Mouse (Mus musculus): Measurements from ENCODE around the gene Itprid2.

Itprid2 gene

DNA sequence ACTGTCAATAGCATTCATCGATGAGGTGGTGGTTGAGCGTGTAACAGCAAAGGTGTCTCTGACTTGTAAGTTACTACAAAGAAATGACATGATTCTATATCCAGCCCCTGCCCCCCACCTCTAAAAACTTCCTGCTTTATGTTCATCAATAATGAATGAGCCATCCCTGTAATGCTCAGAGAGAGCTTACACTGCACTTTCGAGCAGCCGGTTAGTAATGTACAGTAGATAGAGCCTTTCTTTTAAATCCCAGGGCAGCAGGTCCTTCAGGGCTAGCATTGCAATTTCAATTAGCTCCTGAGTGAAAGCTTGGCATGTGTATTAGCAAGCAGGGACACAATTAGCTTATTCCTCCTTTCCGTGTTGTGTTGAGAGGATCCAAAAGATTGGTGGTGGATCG is 72.4 kb downstream of the Itprid2 start, which contains the start of gene Ppp1r1c:
Gene Ppp1r1c (plus strand): TSS at position 206 of the 400 bp plus-strand sequence.
- H3K4me1 ChIP-seq (replicated peaks; ENCODE audit: low read depth, low read length) = no peaks in the 10 kb centered on the region
- no peak for TF ChIP-seq POU5F1 (IDR thresholded peaks at IDR 0.05; ENCODE audit: borderline replicate concordance, low read length)
- TF ChIP-seq CTCF (conservative IDR thresholded peaks at IDR 0.05; ENCODE audit: low read length) = no peak
- TF ChIP-seq NANOG (IDR thresholded peaks at IDR 0.05; ENCODE audit: borderline replicate concordance, low read length) = no peak
- no peaks in the 10 kb centered on the region for H3K9me3 ChIP-seq (ENCODE audit: low read length)
- no peaks in the 10 kb centered on the region for H3K27me3 ChIP-seq (ENCODE audit: insufficient read depth, low read length)
- no peak within 1 kb of the TSS for H3K4me3 ChIP-seq (replicated peaks; ENCODE audit: low read length)
- H3K36me3 ChIP-seq (ENCODE audit: insufficient read depth, low read length) = no peaks in the 10 kb centered on the region

DNA sequence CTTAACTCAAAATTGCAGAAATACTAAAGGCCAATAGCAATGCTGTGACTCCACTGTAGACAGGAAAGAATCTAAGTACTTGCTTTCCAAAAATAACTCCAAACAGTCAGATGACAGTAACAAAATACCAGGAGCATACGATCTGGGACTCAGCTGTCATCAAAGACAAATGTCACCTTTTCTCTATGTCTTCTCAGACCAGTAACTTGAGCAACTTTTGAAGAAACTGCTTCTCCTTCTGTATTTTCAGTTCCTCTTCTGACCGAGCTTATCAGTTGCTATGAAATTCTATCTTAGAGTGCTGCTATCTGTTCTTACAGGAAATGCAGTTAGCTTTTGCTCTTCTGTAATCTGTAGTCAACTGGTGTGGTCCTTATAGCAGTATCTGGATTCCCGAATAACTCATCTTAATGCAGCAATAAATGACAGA is 78.5 kb downstream of the Itprid2 start:
- Histone ChIP-seq H3K27me3 (ENCODE audit: insufficient read depth, low read length) (no peaks in the 10 kb centered on the region), H3K36me3 (ENCODE audit: insufficient read depth, low read length) (no peaks in the 10 kb centered on the region), H3K9me3 (ENCODE audit: low read length) (no peaks in the 10 kb centered on the region), H3K4me1 (replicated peaks; ENCODE audit: low read depth, low read length) (no peaks in the 10 kb centered on the region), H3K4me3 (replicated peaks; ENCODE audit: low read length) (no peak overlapping the region)
- TF ChIP-seq POU5F1 (IDR thresholded peaks at IDR 0.05; ENCODE audit: borderline replicate concordance, low read length) = no peak
- TF ChIP-seq CTCF (conservative IDR thresholded peaks at IDR 0.05; ENCODE audit: low read length) = no peak
- no peak for TF ChIP-seq NANOG (IDR thresholded peaks at IDR 0.05; ENCODE audit: borderline replicate concordance, low read length)

DNA sequence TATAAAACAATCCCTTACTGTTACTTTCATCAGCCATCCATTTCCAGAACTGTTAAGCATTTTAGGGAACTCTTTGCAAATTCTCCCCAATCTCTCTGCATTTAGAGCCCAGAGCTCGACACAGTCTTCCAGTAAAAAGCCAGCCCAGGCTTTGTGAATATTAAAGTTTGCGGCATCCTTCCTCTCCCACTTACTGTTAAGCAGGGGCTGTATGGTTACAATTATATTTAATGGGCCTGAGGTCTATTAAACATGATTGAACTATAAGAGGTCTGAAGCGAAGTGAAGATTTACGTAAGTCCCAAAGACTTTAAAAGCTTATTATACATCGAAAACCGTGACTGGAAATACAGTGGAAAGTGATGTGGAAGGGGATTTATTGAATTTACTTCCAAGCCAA is 79.6 kb downstream of the Itprid2 start:
- no peaks in the 10 kb centered on the region for H3K4me1 ChIP-seq (replicated peaks; ENCODE audit: low read depth, low read length)
- H3K4me3 ChIP-seq (replicated peaks; ENCODE audit: low read length) = no peak overlapping the region
- H3K9me3 ChIP-seq (ENCODE audit: low read length) = no peaks in the 10 kb centered on the region
- no peaks in the 10 kb centered on the region for H3K36me3 ChIP-seq (ENCODE audit: insufficient read depth, low read length)
- H3K27me3 ChIP-seq (ENCODE audit: insufficient read depth, low read length) = no peaks in the 10 kb centered on the region
- TF ChIP-seq CTCF (conservative IDR thresholded peaks at IDR 0.05; ENCODE audit: low read length) (no peak), NANOG (IDR thresholded peaks at IDR 0.05; ENCODE audit: borderline replicate concordance, low read length) (no peak), POU5F1 (IDR thresholded peaks at IDR 0.05; ENCODE audit: borderline replicate concordance, low read length) (no peak)

DNA sequence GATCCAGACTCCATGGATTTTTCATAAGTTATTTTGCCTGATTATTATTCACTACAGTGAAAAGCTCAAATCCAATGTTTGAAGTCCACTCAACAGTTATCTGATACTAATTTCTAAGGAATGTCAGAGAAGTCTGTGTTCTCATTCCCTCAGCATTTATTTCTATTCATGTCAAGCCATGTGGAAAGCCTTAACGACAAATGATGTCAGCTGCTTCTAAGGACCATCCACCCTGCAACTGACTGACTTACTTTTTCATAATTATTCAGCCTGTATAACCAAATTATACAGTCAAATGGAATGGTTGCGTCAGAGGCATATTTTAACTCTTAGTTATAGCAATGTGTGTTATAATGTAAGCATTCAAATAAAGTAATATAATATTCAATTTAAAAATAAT is 80.8 kb downstream of the Itprid2 start:
- no peaks in the 10 kb centered on the region for H3K27me3 ChIP-seq (ENCODE audit: insufficient read depth, low read length)
- no peaks in the 10 kb centered on the region for H3K4me1 ChIP-seq (replicated peaks; ENCODE audit: low read depth, low read length)
- H3K9me3 ChIP-seq (ENCODE audit: low read length) = no peaks in the 10 kb centered on the region
- H3K36me3 ChIP-seq (ENCODE audit: insufficient read depth, low read length) = no peaks in the 10 kb centered on the region
- H3K4me3 ChIP-seq (replicated peaks; ENCODE audit: low read length) = no peak overlapping the region
- TF ChIP-seq NANOG (IDR thresholded peaks at IDR 0.05; ENCODE audit: borderline replicate concordance, low read length) (no peak), CTCF (conservative IDR thresholded peaks at IDR 0.05; ENCODE audit: low read length) (no peak), POU5F1 (IDR thresholded peaks at IDR 0.05; ENCODE audit: borderline replicate concordance, low read length) (no peak)

DNA sequence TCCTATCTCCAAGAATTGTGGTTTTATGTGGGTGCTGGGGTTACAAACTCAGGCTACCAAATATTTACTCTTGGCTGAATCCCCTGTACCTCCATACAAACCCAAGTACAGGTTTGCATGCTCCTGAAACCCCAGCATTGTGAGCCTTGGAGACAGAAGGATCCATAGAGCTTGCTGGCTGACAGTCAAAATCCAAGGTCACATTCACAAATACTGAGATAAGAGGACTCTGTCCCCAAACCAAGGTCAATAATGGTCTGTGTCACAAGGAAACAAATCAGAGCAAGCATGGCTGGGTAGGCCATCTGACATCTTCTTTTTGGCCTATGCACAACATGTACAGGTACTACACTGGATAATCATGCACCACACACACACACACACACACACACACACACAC is 82.7 kb downstream of the Itprid2 start:
- Histone ChIP-seq H3K4me3 (replicated peaks; ENCODE audit: low read length) (no peak overlapping the region), H3K4me1 (replicated peaks; ENCODE audit: low read depth, low read length) (no peaks in the 10 kb centered on the region), H3K27me3 (ENCODE audit: insufficient read depth, low read length) (no peaks in the 10 kb centered on the region), H3K36me3 (ENCODE audit: insufficient read depth, low read length) (no peaks in the 10 kb centered on the region), H3K9me3 (ENCODE audit: low read length) (no peaks in the 10 kb centered on the region)
- TF ChIP-seq CTCF (conservative IDR thresholded peaks at IDR 0.05; ENCODE audit: low read length) (no peak), POU5F1 (IDR thresholded peaks at IDR 0.05; ENCODE audit: borderline replicate concordance, low read length) (no peak), NANOG (IDR thresholded peaks at IDR 0.05; ENCODE audit: borderline replicate concordance, low read length) (no peak)

DNA sequence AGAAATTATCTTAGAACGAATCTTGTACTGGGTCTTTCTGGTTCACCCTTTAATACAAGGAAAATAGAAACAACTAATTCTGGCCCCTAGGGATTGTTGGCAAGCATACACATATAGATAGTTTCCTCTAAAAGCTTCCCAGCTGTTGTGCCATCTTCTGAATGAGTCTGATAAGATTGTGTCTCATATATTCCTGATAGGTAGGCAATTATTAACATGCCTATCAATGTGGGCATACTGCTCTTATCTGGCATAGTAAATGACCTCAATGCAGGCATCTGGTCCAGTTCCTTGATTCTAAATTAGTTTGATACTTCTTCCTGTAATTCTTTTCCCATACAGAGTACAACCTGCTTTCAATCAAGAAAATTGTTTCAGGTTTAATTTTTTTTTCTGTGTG is 87.3 kb downstream of the Itprid2 start:
- TF ChIP-seq NANOG (IDR thresholded peaks at IDR 0.05; ENCODE audit: borderline replicate concordance, low read length) (no peak), POU5F1 (IDR thresholded peaks at IDR 0.05; ENCODE audit: borderline replicate concordance, low read length) (no peak), CTCF (conservative IDR thresholded peaks at IDR 0.05; ENCODE audit: low read length) (no peak)
- no peaks in the 10 kb centered on the region for H3K4me1 ChIP-seq (replicated peaks; ENCODE audit: low read depth, low read length)
- H3K9me3 ChIP-seq (ENCODE audit: low read length) = no peaks in the 10 kb centered on the region
- no peaks in the 10 kb centered on the region for H3K27me3 ChIP-seq (ENCODE audit: insufficient read depth, low read length)
- H3K36me3 ChIP-seq (ENCODE audit: insufficient read depth, low read length) = no peaks in the 10 kb centered on the region
- H3K4me3 ChIP-seq (replicated peaks; ENCODE audit: low read length) = no peak overlapping the region
